Mouse (Mus musculus): ENCODE data around the gene Smarcc1.

- no peak for TF ChIP-seq CTCF (IDR thresholded peaks at IDR 0.05; ENCODE audit: low read depth)
- TF ChIP-seq EP300 (optimal IDR thresholded peaks at IDR 0.05), result no peak
Measured at GRCm38 (mm10) chr9:110205526-110206404, 88.3 kb downstream of the Smarcc1 start.
